Mouse (Mus musculus): Measurements from ENCODE around the gene Fam166b.
A peak's percentile ranks its signal among the peaks of the same experiment; 100 is the strongest.

Fam166b gene

GRCm38 (mm10) chr4:43381408-43382154 is 47.4 kb downstream of the Fam166b start, which contains the start of gene Rusc2:
Gene Rusc2, plus strand, starts transcription at chr4:43381979.
- DNase-seq (ENCODE audit: low spot score) = peak; percentile 77

GRCm38 (mm10) chr4:43380951-43381350 is 48.0 kb downstream of the Fam166b start:
- no peak for DNase-seq (ENCODE audit: low spot score)

GRCm38 (mm10) chr4:43379601-43380000 is 49.3 kb downstream of the Fam166b start:
- DNase-seq (ENCODE audit: low spot score) = no peak
